Mouse (Mus musculus) T-cell, adult 2 months (primary cell): ENCODE measurements around the gene Abcc9.

Source experiments
- DNase-seq: peaks from one replicate; pipeline ENCODE4 v3.0.0; 2022; ENCODE audit warnings: low spot score

Abcc9 gene

DNA sequence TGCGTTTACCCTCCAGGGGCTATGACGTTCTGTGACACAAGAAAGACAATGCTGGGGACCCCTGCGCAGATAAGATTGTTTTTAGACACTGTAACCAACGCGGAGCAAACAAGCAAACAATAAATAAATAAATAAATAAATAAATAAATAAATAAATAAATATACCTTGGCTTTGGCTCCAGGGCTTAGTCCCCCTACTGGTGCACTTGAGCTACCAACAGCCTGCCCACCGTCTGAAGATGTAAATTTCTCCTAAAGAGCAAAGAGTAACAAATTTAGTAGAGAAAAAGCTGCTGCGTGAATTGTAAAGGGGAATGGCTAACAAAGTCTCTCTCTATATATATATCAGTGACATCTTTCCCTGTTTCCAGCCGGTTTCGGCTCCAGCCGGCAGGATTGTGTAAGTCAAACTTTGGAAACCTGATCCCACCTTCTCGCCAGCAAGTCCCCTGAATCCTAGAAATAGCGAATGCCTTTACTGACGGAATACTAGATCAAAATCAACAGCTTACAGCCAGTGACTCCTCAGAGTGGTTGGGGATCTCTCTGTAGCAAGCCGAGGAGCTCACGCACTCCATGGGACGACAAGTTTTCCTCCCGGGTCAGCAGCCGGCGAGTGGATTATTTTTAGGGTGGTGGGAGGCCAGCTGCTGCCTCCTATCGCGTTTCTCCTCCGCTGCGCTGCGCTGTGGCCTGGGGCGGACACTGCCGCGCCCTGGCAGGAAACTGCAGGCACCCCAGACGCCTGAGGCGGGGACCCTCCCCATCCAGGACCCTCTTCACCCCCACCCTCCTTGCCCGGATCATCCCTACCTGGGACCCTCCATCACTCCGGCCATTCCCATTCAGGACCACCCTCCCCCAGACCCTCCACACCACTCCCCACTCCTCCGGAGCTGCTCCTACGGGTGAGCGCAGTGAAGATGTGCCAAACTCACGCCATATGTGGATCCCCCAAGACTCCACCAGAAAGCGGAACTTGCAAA lies at the start of gene Abcc9:
TSS of gene Abcc9 (minus strand) at position 664 of the 986 bp plus-strand sequence.
- no peak for DNase-seq

DNA sequence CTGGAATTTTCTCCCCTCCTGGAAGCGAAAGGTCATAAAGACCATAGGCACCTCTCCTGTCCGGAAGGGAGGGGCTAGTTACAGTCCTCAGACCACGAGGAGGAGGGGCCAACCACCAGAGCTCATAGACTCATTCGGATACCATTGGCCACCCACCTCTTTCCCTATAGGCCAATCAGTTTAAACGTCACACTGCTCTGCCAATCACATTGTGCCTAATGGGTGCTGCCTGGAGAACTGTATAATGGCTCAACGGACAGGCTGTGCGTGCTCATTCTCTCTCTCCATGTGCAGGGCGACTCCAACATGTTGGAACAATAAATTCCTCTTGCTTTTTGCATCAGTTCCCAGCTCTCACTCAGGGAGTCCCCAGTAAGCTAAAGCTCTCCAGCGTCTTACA lies 49.2 kb upstream of the Abcc9 start:
- DNase-seq, result no peak

DNA sequence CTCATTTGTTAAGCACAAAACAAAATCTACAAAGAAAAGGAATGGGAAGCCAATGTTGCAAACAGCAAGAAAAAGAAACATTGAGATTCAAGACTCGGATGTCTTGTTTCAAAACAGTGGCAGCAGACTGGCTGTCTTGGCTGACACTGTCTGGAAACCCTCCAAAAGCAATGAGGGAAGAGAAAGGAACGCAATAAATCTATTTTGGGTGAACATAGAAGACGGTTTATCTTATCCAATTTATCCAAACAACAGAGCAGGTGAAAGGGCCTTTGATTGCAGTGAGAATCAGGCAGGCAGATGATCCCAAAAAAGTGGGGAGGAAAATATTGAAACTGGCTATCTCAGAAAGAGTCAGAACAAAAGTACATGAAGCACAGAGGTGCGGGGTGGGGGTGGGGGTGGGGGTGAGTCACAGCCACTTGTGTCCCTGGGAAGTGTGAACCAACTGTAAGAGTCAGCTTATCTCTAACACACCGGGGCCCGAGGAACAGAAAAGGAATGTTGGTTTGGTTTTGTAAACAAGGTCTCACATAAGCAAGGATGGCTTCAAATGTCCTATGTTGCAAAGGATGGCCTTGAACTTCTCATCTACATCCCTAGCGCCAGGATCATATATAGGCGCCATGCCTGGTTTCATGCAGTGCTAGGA lies 46.1 kb upstream of the Abcc9 start:
- no peak for DNase-seq

DNA sequence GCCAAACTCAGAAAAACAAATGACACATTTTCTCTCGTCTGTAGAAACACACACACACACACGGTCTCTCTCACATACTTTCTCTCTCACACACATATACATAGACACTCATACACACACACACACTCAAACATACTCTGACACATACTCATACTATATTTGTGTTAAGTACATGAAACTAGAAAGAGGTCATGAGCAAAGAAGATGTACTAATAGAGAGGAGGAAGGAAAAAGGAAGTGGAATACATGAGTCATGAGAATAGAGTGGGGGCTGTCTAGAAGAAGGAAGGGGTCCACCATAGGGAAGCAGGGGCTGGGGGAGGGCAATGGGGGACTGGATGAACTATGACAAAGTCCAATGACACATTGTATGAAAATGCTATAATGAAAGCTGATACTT lies 45.0 kb upstream of the Abcc9 start:
- no peak for DNase-seq

DNA sequence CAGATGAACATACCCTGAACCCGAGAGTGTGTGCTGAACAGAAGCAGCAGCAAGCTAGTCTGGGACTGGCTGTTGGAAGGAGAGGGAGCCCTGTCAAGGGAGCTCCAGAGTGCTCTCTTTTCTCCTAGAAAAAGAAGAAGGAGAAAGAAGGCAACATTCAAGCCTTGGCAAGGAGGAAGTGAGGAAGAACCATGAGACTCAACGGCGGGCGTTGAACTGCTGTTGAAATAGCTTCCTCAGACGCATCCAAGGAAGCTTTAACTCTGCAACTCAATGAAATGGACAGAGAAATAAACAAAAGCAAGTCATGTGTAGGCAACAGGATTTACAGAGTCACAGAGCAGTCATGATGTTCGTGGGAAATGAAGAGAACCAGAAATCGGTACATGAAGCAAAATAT lies 44.6 kb upstream of the Abcc9 start:
- DNase-seq, result no peak

DNA sequence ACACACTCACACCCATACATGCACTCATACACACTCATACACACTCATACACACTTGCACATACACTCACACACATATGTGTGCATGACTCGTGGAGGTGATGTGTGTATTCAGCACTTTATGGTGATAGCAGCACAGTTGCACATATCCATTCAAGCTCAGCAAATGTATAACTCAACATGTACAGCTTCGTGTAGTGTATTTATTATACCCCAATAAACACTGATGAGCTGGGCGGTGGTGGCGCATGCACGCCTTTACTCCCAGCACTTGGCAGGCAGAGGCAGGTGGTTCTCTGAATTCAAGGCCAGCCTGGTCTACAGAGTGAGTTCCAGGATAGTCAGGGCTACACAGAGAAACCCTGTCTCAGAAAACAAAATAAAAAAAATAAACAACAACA lies 43.4 kb upstream of the Abcc9 start:
- DNase-seq, result no peak

DNA sequence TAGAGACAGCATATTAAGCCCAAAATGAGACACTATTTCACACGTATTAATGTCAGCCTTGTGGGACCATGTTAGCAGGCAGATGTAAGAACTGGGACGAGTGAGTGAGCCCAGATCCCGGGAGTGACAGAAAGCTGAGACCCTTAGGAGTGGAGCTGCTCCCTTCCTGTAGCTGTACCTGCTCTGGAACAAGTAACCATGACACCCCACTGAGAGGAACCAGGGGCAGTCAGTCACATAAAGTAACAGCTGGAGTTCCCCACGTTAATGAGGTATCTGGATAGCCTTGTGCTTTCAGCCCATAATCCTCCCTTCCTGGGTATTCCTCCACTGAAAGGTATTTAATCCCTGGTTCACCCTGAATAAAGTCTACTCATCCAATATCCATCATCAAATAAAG lies 41.1 kb upstream of the Abcc9 start:
- no peak for DNase-seq

DNA sequence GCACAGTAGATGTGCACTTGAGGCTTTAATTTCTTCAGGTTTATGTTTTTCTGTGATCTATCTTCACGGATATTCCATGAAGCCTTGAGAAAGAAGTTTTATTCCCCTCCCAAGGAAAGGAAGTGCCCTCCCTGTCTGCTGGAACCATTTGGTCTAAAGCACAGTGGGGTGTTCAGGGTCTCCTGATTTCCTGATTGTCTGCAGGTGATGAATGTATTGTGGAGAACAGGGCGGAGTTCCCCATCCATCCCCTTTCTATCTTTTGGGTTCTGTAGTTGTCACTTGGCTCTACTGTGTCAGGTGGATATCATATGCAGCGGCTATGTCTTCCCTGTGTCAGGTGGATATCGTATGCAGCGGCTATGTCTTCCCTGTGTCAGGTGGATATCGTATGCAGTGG lies 39.6 kb upstream of the Abcc9 start:
- no peak for DNase-seq

DNA sequence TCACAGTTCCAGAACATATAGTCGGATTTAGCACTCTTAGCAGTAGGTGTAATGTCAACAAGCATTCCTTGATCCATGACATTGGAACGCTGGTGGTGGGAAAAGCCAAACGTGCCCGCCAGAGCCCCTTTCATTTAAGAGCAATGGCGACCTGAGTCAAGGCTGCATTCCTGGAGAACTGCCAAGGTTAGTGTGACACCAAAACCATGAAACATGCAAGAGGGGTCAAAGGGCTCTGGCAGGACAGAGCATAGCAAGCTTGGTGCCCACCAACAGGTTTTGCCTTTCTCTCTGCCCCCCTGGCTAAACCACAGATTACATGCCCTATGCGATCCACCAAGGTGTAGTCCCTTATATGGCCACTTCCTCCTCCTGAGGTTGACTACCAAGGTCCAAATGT lies 36.5 kb upstream of the Abcc9 start:
- no peak for DNase-seq

DNA sequence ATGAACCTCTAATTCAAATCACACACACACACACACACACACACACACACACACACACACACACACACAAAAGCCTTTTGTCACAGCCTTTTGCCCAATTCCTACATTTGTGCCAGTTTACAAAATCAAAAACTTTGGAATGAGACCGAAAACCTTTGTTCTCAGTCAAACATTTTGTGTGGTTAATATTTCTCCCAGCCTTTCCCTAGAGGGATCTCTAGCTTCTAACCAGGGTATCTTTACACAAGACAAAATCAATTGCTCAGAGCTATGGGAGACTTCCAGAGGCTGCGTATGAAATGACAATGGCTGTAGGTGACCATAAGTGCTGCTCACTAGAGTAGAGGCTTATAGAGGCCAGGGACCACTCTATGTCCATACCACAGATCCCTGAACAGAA lies 36.1 kb upstream of the Abcc9 start:
- no peak for DNase-seq

DNA sequence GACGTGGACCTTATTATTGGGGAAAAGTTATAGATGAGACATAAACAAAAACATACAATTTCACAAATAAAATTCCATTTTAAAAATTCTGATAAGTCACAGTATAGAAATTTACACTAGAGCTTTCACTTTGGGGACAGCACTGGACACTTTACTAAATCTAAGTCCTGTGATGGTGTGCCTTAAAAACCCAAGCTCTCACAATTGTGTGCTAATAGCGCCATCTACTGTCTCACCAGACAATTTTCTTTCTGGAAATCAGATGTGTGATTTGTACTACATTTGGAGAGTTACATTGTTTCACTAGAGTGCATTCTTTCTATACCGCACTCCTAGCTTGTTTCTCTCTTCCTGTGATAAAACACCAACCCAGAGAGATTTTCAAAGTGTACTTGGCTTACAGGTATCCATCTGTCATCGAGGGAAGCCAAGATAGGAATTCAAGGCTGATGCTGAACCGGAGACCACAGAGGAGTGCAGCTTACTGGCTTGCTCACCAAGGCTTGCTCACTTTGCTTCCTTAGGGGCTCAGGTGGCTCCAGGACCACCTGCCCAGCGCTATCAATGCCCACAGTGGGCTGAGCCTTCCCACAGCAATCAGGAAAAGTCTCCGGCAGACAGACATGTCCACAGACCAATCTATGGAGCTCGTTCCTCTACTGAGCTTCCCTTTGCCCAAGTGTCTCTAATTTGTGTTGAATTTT lies 33.3 kb upstream of the Abcc9 start:
- DNase-seq, result peak; percentile 44

DNA sequence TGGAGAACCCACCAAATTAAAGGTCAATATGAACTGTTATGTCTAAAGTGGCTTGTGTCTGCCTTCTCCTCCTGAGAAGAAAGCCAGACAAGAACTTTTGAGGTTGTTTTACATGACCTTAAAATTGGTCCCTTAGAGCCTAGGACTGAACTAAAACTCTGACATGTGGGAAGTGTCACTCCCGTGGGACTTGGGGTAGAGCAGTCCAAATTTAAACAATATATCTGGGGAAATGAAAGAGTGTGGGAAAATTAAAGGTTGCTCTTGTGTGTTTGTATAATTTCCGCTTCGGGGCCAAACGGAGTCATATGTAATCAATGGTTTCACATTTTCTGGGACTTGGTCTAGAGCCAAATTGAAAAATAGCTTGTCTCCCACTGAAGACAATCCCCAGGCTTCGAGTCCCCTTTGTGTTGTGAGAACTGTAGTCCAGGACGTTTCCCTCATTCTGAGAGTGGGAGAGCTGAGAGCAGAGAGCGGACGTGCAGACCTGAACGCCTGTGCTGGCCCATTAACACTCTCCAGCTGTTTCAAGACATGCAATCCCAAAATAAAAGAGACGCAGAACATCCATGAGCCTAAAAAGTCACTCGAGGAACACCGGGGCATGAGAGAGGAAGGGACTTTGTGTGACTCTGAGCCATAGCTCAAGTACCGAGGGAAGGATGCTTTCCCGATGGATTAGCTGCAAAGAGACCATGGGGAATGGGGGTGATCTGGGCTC lies 30.6 kb upstream of the Abcc9 start:
- DNase-seq, result no peak

DNA sequence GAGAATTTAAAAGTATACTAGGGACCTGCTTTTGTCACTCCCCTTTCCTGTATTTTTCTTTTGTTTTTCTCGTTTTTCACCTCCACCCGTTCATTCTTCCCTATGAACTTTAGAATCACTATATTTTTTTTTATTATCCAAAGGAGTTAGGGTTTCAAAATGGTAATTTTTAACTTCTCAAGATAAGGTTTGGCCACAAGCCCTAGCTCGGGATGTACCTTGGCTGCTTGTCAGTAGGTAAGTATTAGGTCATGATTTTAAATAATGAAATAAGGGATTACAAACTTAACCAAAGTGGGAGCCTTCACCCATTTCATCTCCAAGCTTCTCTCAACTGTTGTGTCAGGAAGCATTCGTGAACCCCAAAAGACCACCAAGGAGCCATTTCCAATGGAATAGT lies 23.9 kb upstream of the Abcc9 start:
- DNase-seq, result no peak

DNA sequence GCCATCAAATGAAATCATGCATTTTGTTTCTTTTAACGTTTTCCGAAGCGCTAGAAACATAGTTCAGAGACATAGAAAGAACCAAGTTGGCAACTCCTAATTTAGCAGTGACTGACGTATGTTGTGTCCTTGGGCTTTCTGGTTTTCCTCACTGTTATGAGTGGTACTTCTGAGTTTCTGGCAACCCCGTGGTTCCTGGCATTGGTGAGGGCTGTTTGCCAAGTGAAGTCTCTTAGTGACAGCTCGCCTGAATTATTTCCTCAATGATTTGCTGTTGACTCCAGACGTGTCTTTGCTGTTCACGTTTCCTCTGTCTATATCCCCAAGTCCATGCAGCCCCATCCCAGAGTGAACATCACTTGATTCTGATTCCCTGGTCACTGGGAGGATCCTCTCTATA lies 19.6 kb upstream of the Abcc9 start:
- DNase-seq, result no peak

DNA sequence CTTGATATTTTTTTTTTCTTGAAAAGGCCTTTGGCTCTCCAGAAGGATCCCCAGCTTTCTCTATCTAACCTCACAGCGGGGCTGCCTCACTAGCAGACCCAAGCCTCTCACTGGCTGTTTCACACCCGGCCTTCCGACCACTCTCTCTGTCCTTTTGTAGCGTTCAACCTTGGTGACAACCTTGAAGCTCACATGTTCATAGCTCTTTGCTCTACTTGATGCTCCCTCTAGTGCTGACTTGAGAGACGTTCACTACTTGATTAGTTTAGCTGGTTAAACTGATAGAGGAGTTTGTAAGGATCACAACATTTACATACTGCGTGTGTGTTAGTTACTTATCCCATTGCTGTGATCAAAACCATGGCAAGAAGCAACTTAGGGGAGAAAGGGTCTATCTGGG lies 18.5 kb upstream of the Abcc9 start:
- no peak for DNase-seq

DNA sequence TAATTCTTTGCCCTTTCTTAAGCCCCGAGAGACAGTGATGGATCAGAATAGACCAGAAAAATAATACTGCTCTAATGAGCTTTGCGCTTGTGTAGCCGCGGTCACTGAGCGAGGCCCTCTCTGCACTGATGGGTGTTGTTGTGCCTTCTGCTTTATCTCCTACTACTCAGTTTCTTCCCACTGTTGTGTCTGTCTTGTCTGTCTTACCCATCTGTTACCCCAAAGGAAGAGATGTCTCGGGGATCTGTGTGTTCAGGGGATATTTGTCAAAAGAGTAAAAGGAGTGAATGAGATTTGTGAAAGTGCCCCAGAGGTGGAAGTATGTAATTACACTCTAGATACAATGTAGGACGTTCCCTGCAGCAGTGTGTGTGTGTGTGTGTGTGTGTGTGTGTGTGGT lies 16.1 kb upstream of the Abcc9 start:
- no peak for DNase-seq

DNA sequence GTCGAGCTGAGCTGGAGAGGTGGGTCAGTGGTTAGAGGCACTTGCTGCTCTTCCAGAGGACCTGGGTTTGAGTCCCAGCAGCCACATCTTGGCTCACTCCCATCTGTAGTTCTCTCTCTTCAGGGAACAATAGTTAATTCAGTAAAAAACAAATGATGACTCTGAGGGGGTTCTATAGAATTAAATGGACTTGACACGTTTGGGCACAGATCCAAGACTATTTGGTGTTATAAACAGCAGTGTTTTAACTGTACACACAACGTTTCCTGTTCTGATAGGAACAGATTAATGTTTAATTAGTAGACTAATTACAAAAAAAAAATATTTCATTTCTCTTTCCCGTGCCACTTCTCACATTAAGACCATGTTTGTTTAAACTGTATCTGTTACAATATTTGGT lies 15.1 kb upstream of the Abcc9 start:
- DNase-seq, result no peak

DNA sequence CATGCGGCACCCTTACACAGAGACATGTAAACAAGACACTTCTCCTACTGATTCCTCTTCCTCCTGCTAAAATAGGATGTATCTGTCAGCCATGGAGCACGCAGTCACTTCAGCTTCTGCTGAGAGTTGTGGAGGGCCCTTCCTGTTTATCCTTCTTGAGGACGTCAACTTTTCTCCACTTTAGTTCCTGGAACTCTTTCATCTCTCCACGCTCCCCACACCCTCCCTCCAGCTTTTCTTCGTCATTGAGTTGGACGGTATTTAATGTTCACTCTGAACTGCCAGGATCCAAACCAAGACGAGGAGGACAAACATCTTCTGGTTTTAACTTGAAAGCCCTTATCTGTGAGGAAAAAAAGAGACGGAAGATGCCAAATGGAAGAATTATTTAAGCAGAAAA lies 12.9 kb upstream of the Abcc9 start:
- no peak for DNase-seq

DNA sequence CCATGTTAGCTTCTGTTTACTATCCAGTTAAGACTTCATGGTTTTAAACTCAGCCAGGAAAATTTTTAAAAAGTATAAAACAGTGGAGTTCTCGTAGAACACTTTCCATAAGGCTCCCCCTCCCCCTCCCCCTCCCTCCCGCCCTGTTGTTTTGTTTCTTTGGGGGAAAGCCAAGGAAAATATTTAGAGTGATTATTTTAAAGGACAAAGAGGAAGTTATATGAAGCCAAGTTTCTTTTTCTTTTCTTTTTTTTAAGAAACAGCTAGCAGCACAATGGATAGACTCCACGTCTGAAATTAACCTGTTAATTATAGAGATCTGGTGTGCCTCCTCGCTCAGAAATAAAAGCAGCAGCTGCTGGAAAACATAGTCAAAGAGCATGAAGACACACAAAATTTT lies 9.0 kb upstream of the Abcc9 start:
- DNase-seq, result no peak

DNA sequence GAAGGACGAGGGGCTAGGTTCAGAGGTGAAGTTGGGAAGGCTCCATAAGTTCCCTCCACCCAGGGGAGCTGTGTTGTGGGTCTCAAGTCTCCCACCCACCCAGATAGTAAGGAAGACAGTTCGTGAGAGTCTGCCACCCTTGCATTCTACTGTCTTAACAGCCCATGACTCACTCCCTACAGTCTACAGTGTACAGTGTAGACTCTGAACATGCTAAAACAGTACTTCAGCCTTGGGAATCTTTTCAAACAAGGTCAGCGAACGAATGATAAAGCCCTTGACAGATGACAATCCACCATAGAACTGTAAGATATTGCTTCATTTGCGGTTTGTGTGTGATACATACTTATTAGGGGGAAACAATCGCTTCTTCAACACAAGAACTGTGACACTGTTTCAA lies 8.6 kb upstream of the Abcc9 start:
- no peak for DNase-seq

DNA sequence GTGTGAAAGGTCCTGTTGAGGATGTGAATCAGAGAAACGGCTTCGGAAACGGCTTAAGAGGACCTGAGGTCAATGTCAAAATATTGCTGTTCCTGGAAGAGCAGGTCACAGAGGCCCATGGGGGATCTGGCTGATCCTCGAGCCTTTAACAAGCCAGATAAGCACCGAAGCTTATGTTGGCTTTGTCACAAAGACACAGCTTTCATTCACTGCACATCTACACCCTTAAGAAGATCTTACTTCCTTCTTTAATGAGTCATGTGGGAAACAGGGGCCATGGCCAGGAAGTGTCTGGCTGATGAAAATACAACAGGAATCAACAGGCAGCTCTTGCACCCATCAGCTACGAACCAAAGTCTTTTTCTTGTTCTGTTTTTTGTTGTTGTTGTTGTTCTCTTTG lies 6.3 kb upstream of the Abcc9 start:
- DNase-seq, result no peak

DNA sequence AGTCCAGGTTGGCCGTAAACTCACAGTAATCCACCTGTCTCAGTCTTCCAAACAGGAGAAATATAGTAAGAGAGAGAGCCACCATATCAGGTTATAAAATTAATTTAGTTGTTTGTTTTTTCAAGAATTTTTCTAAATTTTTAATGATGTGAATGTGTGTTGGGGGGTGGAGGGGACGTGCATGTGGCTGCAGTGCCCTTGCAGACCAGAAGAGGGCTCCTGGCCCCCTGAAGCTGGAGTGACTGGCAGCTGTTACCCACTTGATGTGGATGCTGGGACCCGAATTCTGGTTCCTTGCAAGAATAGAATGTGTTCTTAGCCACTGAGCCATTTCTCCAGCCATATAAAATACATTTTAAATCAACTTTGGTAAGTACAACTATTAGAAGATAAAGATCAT lies 4.6 kb upstream of the Abcc9 start:
- DNase-seq, result no peak
